Mouse (Mus musculus): Measurements from ENCODE around the gene Sppl3.
A peak's percentile ranks its signal among the peaks of the same experiment; 100 is the strongest.
"Not testable (repeated sequence)": the region's sequence is repeated elsewhere in the genome, so short reads cannot be mapped to it uniquely, and the experiment has no call there.

Sppl3 gene

GRCm38 (mm10) chr5:115076144-115076901, 65.4 kb downstream of the Sppl3 start:
- DNase-seq (ENCODE audit: low spot score), result no peak

- DNase-seq (ENCODE audit: low spot score), result no peak
Measured at GRCm38 (mm10) chr5:115081636-115082035, 70.7 kb downstream of the Sppl3 start.

- no peak for DNase-seq (ENCODE audit: low spot score)
Measured at GRCm38 (mm10) chr5:115083492-115083891, 72.6 kb downstream of the Sppl3 start.

- DNase-seq (ENCODE audit: low spot score), result no peak
Measured at GRCm38 (mm10) chr5:115085675-115086074, 74.7 kb downstream of the Sppl3 start.

- DNase-seq (ENCODE audit: low spot score), result no peak
Measured at GRCm38 (mm10) chr5:115089592-115090268, 78.8 kb downstream of the Sppl3 start.

- DNase-seq (ENCODE audit: low spot score), result no peak
Measured at GRCm38 (mm10) chr5:115091015-115091414, 80.1 kb downstream of the Sppl3 start.

GRCm38 (mm10) chr5:115091776-115092175, 80.8 kb downstream of the Sppl3 start:
- no peak for DNase-seq (ENCODE audit: low spot score)

- DNase-seq (ENCODE audit: low spot score), result no peak
Measured at GRCm38 (mm10) chr5:115098195-115098594, 87.3 kb downstream of the Sppl3 start, which contains the start of gene Gm10401. Gm10401 (minus strand) TSS chr5:115098295.

GRCm38 (mm10) chr5:115099530-115099929, 88.6 kb downstream of the Sppl3 start:
- no peak for DNase-seq (ENCODE audit: low spot score)

- DNase-seq (ENCODE audit: low spot score), result no peak
Measured at GRCm38 (mm10) chr5:115099991-115100390, 89.1 kb downstream of the Sppl3 start.

GRCm38 (mm10) chr5:115100473-115100872, 89.5 kb downstream of the Sppl3 start:
- DNase-seq (ENCODE audit: low spot score), result no peak

GRCm38 (mm10) chr5:115102231-115102630, 91.3 kb downstream of the Sppl3 start:
- no peak for DNase-seq (ENCODE audit: low spot score)

- not testable (repeated sequence) for DNase-seq (ENCODE audit: low spot score)
Measured at GRCm38 (mm10) chr5:115103253-115103652, 92.3 kb downstream of the Sppl3 start.

- DNase-seq (ENCODE audit: low spot score), result no peak
Measured at GRCm38 (mm10) chr5:115111156-115111555, 100.2 kb downstream of the Sppl3 start.

GRCm38 (mm10) chr5:115113244-115113643, 102.3 kb downstream of the Sppl3 start:
- no peak for DNase-seq (ENCODE audit: low spot score)

GRCm38 (mm10) chr5:115114501-115114900, 103.6 kb downstream of the Sppl3 start:
- DNase-seq (ENCODE audit: low spot score), result no peak

GRCm38 (mm10) chr5:115116426-115116825, 105.5 kb downstream of the Sppl3 start:
- DNase-seq (ENCODE audit: low spot score), result no peak

- DNase-seq (ENCODE audit: low spot score), result no peak
Measured at GRCm38 (mm10) chr5:115117467-115117866, 106.5 kb downstream of the Sppl3 start.

- peak; percentile 85 for DNase-seq (ENCODE audit: low spot score)
Measured at GRCm38 (mm10) chr5:115118961-115119570, 108.1 kb downstream of the Sppl3 start, which contains the start of gene Acads. Acads (minus strand) TSS chr5:115119346.

GRCm38 (mm10) chr5:115120978-115121377, 110.0 kb downstream of the Sppl3 start:
- no peak for DNase-seq (ENCODE audit: low spot score)

GRCm38 (mm10) chr5:115124690-115125089, 113.8 kb downstream of the Sppl3 start:
- DNase-seq (ENCODE audit: low spot score), result no peak

GRCm38 (mm10) chr5:115125211-115125871, 114.4 kb downstream of the Sppl3 start:
- no peak for DNase-seq (ENCODE audit: low spot score)
